Mouse (Mus musculus): ENCODE data around the gene Rad9a.

- TF ChIP-seq CTCF (IDR thresholded peaks at IDR 0.05; ENCODE audit: borderline replicate concordance, insufficient read depth, low read depth, low read length) = no peak
- no peak for TF ChIP-seq POLR2A (IDR thresholded peaks at IDR 0.05; ENCODE audit: borderline replicate concordance, insufficient read depth, low read length)
These were observed 33.1 kb upstream of the Rad9a start for GRCm38 (mm10) chr19:4234548-4234947.

Data from cerebellum, adult 2 months (tissue).